Mouse (Mus musculus): ENCODE results near the gene Bzw1. TPM values are rescaled to one million over a fixed set of nuclear protein-coding genes. Genes with fewer than 3 reads are reported as not detected.
A peak's percentile ranks its signal among the peaks of the same experiment; 100 is the strongest.

The Bzw1 gene
- polyA plus RNA-seq, 1 experiment from 2014 or later = 201 TPM

DNA sequence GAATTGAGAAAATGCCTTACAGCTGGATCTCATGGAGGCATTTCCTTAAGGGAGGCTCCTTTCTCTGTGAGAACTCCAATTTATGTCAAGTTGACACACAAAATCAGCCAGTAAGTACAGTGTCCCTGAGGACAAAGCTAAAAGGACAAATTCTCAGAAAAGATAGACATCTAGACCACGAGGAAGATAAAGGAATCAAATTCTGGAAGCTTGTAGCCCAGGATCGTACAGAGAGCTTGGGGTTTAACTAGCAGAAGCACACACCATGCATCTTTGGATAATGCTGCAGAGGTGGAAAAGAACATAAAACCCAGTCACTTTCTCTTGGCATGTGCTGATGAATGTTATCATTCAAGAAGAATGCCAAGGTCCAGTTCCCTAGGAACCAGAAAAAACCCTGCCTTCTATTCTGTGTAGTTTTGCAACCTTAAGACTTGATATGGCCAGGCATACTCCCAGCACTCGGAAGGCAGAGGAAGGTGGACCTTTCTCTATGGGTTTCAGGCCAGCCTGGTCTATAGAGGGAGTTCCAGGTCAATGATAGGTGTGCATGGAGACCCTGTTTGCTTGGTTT is 17.0 kb upstream of the Bzw1 start:
- Histone ChIP-seq H3K36me3 (ENCODE audit: insufficient read depth, low read length) (no peaks in the 10 kb centered on the region), H3K27ac (ENCODE audit: low read length) (no peak overlapping the region), H3K9ac (replicated peaks; ENCODE audit: low read depth) (no peak overlapping the region), H3K27me3 (replicated peaks; ENCODE audit: insufficient read depth, low read length) (no peaks in the 10 kb centered on the region), H3K4me3 (ENCODE audit: low read depth, low read length) (no peak overlapping the region), H3K9me3 (ENCODE audit: low read length) (no peaks in the 10 kb centered on the region), H3K4me1 (ENCODE audit: insufficient read depth, low read depth, low read length) (no peaks in the 10 kb centered on the region), H3K4me2 (replicated peaks; ENCODE audit: low read depth, low read length) (no peak overlapping the region)
- DNase-seq (ENCODE audit: low spot score) (no peak), ATAC-seq (no peak)
- TF ChIP-seq CTCF (IDR thresholded peaks at IDR 0.05) = no peak
- TF ChIP-seq EP300 (IDR thresholded peaks at IDR 0.05) = no peak
- WGBS = 71% methylated on average over 3 of the region's 3 CpGs

- Histone ChIP-seq H3K27me3 (replicated peaks; ENCODE audit: insufficient read depth, low read length) (no peaks in the 10 kb centered on the region), H3K27ac (ENCODE audit: low read length) (no peak overlapping the region), H3K36me3 (ENCODE audit: insufficient read depth, low read length) (no peaks in the 10 kb centered on the region), H3K9ac (replicated peaks; ENCODE audit: low read depth) (no peak overlapping the region), H3K9me3 (ENCODE audit: low read length) (no peaks in the 10 kb centered on the region), H3K4me2 (replicated peaks; ENCODE audit: low read depth, low read length) (no peak overlapping the region), H3K4me3 (ENCODE audit: low read depth, low read length) (no peak overlapping the region), H3K4me1 (ENCODE audit: insufficient read depth, low read depth, low read length) (no peaks in the 10 kb centered on the region)
- peak; percentile 47 for DNase-seq (ENCODE audit: low spot score)
- 56% methylated on average over 5 of the region's 5 CpGs for WGBS
- TF ChIP-seq EP300 (IDR thresholded peaks at IDR 0.05) (no peak), CTCF (IDR thresholded peaks at IDR 0.05) (no peak)
- ATAC-seq = peak; percentile 72
These were observed 10.0 kb upstream of the Bzw1 start for GRCm38 (mm10) chr1:58382586-58383281.

DNA sequence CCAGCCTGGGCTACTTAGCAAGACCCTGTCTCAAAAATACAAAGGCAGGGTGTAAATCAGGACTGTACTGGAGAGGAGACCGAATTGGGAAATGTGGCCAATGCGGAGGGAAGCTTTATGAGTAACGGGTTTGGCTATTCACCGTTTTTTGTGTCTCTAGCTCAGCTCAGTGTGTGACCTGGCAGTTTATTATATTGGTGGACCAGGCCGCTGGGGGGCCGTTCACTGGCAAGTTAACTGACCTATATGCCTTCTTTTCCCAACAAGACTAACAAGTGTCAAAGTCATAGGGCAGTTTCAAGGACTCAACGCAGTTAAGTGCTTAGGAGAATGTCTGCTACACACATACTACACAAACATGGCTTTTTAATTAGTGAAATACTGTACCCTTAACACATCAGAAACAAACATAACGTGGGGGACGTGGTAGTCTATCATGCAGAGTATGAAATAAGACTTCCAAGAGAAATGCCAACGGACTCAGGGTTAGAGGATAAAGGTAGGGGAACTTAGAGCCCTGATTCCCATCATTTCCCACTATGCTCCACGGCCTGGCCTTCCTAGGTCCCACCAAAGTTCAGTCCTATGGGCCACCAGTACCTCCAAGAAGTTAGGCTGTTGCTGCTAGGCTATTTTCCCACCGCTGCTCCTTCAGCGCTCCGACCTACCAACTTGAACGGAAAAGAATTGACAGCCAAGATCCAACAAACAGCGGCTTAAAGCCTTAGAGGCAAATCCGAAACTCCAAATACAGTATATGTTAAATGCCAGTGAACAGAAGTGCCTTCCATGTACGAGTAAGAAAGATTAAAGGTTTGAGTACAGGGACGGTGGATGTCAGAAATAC is 1.1 kb upstream of the Bzw1 start:
- Histone ChIP-seq H3K27me3 (replicated peaks; ENCODE audit: insufficient read depth, low read length) (no peaks in the 10 kb centered on the region), H3K36me3 (ENCODE audit: insufficient read depth, low read length) (no peaks in the 10 kb centered on the region; the same call in 1 of the 2 replicates), H3K4me3 (ENCODE audit: low read depth, low read length) (peak overlapping the region; percentile 98), H3K27ac (ENCODE audit: low read length) (peak overlapping the region; percentile 95), H3K4me1 (ENCODE audit: insufficient read depth, low read depth, low read length) (peaks cover 5% of the 10 kb centered on the region; the same call in 1 of the 2 replicates), H3K4me2 (replicated peaks; ENCODE audit: low read depth, low read length) (peak overlapping the region; percentile 82), H3K9me3 (ENCODE audit: low read length) (no peaks in the 10 kb centered on the region), H3K9ac (replicated peaks; ENCODE audit: low read depth) (peak overlapping the region; percentile 97)
- ATAC-seq (no peak), DNase-seq (ENCODE audit: low spot score) (peak; percentile 17)
- WGBS = 39% methylated on average over 19 of the region's 19 CpGs
- no peak for TF ChIP-seq EP300 (IDR thresholded peaks at IDR 0.05)

DNA sequence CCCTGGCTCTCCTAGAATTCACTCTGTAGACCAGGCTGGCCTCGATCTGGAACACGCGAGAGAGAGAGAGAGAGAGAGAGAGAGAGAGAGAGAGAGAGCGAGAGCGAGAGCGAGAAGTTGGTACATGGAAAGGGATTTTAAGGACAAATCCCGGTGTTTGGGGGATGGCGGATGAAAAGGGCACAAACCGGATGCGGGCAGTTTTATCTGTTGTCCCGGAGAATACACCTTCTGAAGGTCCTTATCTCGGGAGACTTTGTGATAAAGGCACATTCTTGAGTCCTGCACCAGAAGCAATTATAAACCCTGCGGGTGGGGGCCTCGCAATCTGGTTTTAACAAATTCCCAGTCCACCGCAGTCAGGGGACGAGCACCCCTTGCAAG is 438 bp upstream of the Bzw1 start:
- Histone ChIP-seq H3K4me3 (ENCODE audit: low read depth, low read length) (peak overlapping the region; percentile 98), H3K4me1 (ENCODE audit: insufficient read depth, low read depth, low read length) (peaks cover 5% of the 10 kb centered on the region; the same call in 1 of the 2 replicates), H3K36me3 (ENCODE audit: insufficient read depth, low read length) (peaks cover 5% of the 10 kb centered on the region; the same call in 1 of the 2 replicates), H3K9me3 (ENCODE audit: low read length) (no peaks in the 10 kb centered on the region), H3K27me3 (replicated peaks; ENCODE audit: insufficient read depth, low read length) (no peaks in the 10 kb centered on the region), H3K27ac (ENCODE audit: low read length) (peak overlapping the region; percentile 95), H3K9ac (replicated peaks; ENCODE audit: low read depth) (peak overlapping the region; percentile 97), H3K4me2 (replicated peaks; ENCODE audit: low read depth, low read length) (peak overlapping the region; percentile 82)
- peak; percentile 3; the same call in 1 of the 2 replicates for ATAC-seq
- TF ChIP-seq EP300 (IDR thresholded peaks at IDR 0.05) = no peak
- no peak for TF ChIP-seq CTCF (IDR thresholded peaks at IDR 0.05)
- 0% methylated on average over 16 of the region's 16 CpGs for WGBS
- DNase-seq (ENCODE audit: low spot score) = peak; percentile 70

- peaks cover 13% of the 10 kb centered on the region; the same call in 1 of the 2 replicates for H3K36me3 ChIP-seq (ENCODE audit: insufficient read depth, low read length)
- 3% methylated on average over 39 of the region's 90 CpGs for WGBS
- peaks cover 5% of the 10 kb centered on the region; the same call in 1 of the 2 replicates for H3K4me1 ChIP-seq (ENCODE audit: insufficient read depth, low read depth, low read length)
- DNase-seq (ENCODE audit: low spot score) (peak; percentile 55), ATAC-seq (peak; percentile 61)
- TF ChIP-seq CTCF (IDR thresholded peaks at IDR 0.05) (peak; percentile 29), EP300 (IDR thresholded peaks at IDR 0.05) (no peak)
- H3K4me2 ChIP-seq (replicated peaks; ENCODE audit: low read depth, low read length) = peak overlapping the region; percentile 82
- no peaks in the 10 kb centered on the region for H3K27me3 ChIP-seq (replicated peaks; ENCODE audit: insufficient read depth, low read length)
- H3K9me3 ChIP-seq (ENCODE audit: low read length) = no peaks in the 10 kb centered on the region
- peak overlapping the region; percentile 97 for H3K9ac ChIP-seq (replicated peaks; ENCODE audit: low read depth)
- H3K27ac ChIP-seq (ENCODE audit: low read length) = peak overlapping the region; percentile 95
- peak overlapping the region; percentile 98 for H3K4me3 ChIP-seq (ENCODE audit: low read depth, low read length)
These were observed 842 bp downstream of the Bzw1 start for GRCm38 (mm10) chr1:58393284-58394195.

All from lung, postnatal 0 days (tissue).